Mouse (Mus musculus) CH12.LX (cell line): ENCODE results near the gene Neil1. TPM values are rescaled to one million over a fixed set of nuclear protein-coding genes. Genes with fewer than 3 reads are reported as not detected.

Experiments used
- DNase-seq: peaks from one replicate; pipeline ENCODE4 v3.0.0-alpha.2; 2013; ENCODE audit errors: extremely low read depth
- H3K27ac ChIP-seq: 2 replicates; pipeline ENCODE4 v1.5.1; 2012; ENCODE audit warnings: low read depth, mild to moderate bottlenecking, control low read depth, moderate library complexity; ENCODE audit not compliant: insufficient read depth
- H3K27me3 ChIP-seq: replicated peaks from 2 replicates; pipeline ENCODE3; 2012; ENCODE audit warnings: inconsistent platforms
- H3K36me3 ChIP-seq, 2 experiments: replicated peaks in 1 of 2; 2 replicates each; pipeline versions ENCODE3 to v1.6.1; 2012; ENCODE audit warnings: inconsistent platforms in 1 of 2, low read length in 1 of 2, mild to moderate bottlenecking in 1 of 2, mixed read lengths in 1 of 2, moderate library complexity in 1 of 2; ENCODE audit not compliant: control insufficient read depth in 1 of 2, insufficient read depth in 1 of 2
- H3K4me1 ChIP-seq, 2 experiments: 2 replicates each; pipeline ENCODE4 v1.6.1; 2012; ENCODE audit warnings: inconsistent platforms in 1 of 2, moderate library complexity in 1 of 2; ENCODE audit not compliant: insufficient read depth in 2 of 2, control insufficient read depth in 1 of 2
- H3K4me2 ChIP-seq: 2 replicates; pipeline ENCODE4 v1.6.1; 2012; ENCODE audit warnings: low read depth, mild to moderate bottlenecking, control low read depth; ENCODE audit not compliant: poor library complexity, insufficient read depth, severe bottlenecking
- H3K4me3 ChIP-seq, 3 experiments: fragments of 150-350 bp in 1 of 3; sonication (generic) in 1 of 3; replicated peaks in 1 of 3; 2 replicates each; pipeline versions ENCODE3 to v1.5.1; 2011 to 2012; ENCODE audit warnings: low read depth in 2 of 3, low read length in 2 of 3, mild to moderate bottlenecking in 2 of 3, moderate library complexity in 2 of 3, control low read depth in 1 of 3, improper control_type of control experiment in 1 of 3, inconsistent platforms in 1 of 3, mixed read lengths in 1 of 3; ENCODE audit not compliant: poor library complexity in 1 of 3
- H3K79me2 ChIP-seq: replicated peaks from 2 replicates; pipeline ENCODE4 v1.6.1; 2012; ENCODE audit warnings: mild to moderate bottlenecking, moderate library complexity; ENCODE audit not compliant: control insufficient read depth, poor library complexity, insufficient read depth, severe bottlenecking; ENCODE audit errors: extremely low read depth
- H3K9ac ChIP-seq: 2 replicates; pipeline ENCODE4 v1.6.1; 2012; ENCODE audit warnings: low read depth, mild to moderate bottlenecking, control low read depth, moderate library complexity; ENCODE audit not compliant: insufficient read depth
- H3K9me3 ChIP-seq: replicated peaks from 2 replicates; pipeline ENCODE3; 2012; ENCODE audit warnings: low read length, inconsistent platforms, mixed read lengths
- BHLHE40 ChIP-seq: IDR thresholded peaks from 2 replicates; pipeline ENCODE4 v1.6.1; 2011; ENCODE audit warnings: mild to moderate bottlenecking, low read depth, low read length, improper control_type of control experiment
- CTCF ChIP-seq, 2 experiments: IDR thresholded peaks in 1 of 2; conservative IDR thresholded peaks in 1 of 2; 2 replicates each; pipeline ENCODE4 v1.5.1; 2011 to 2012; ENCODE audit warnings: low read depth in 2 of 2, low read length in 2 of 2, improper control_type of control experiment in 1 of 2, inconsistent platforms in 1 of 2, mild to moderate bottlenecking in 1 of 2, moderate library complexity in 1 of 2
- ELF1 ChIP-seq: IDR thresholded peaks from 2 replicates; pipeline ENCODE4 v1.6.1; 2014; ENCODE audit warnings: low read depth, mild to moderate bottlenecking, inconsistent platforms, low read length, improper control_type of control experiment
- GABPA ChIP-seq: IDR thresholded peaks from 2 replicates; pipeline ENCODE4 v1.6.1; 2012; ENCODE audit warnings: low read depth, low read length, improper control_type of control experiment, inconsistent platforms; ENCODE audit not compliant: insufficient replicate concordance
- JUND ChIP-seq: conservative IDR thresholded peaks from 2 replicates; pipeline ENCODE4 v1.6.1; 2011; ENCODE audit warnings: low read depth, low read length, improper control_type of control experiment
- MAZ ChIP-seq: IDR thresholded peaks from 2 replicates; pipeline ENCODE4 v1.6.1; 2012; ENCODE audit warnings: low read depth, mild to moderate bottlenecking, inconsistent platforms, low read length, improper control_type of control experiment, moderate library complexity
- MEF2A ChIP-seq: IDR thresholded peaks from 2 replicates; pipeline ENCODE4 v1.6.1; 2014; ENCODE audit warnings: low read depth, mild to moderate bottlenecking, inconsistent platforms, low read length, improper control_type of control experiment, borderline replicate concordance
- MYC ChIP-seq: IDR thresholded peaks from 2 replicates; pipeline ENCODE4 v1.6.1; 2011; ENCODE audit warnings: low read depth, mild to moderate bottlenecking, improper control_type of control experiment, low read length
- POLR2A ChIP-seq: IDR thresholded peaks from 2 replicates; pipeline ENCODE4 v1.6.1; 2011; ENCODE audit warnings: low read depth, mild to moderate bottlenecking, improper control_type of control experiment, low read length
- POLR2AphosphoS2 ChIP-seq: IDR thresholded peaks from 2 replicates; pipeline ENCODE4 v1.6.1; 2011; ENCODE audit warnings: low read depth, low read length, improper control_type of control experiment
- RAD21 ChIP-seq: IDR thresholded peaks from 2 replicates; pipeline ENCODE4 v1.6.1; 2011; ENCODE audit warnings: low read depth, mild to moderate bottlenecking, low read length, improper control_type of control experiment, moderate library complexity
- RCOR1 ChIP-seq: conservative IDR thresholded peaks from 2 replicates; pipeline ENCODE4 v1.6.1; 2012; ENCODE audit warnings: low read depth, mild to moderate bottlenecking, inconsistent platforms, low read length, improper control_type of control experiment
- SMC3 ChIP-seq: IDR thresholded peaks from 2 replicates; pipeline ENCODE4 v1.6.1; 2011; ENCODE audit warnings: low read depth, low read length, improper control_type of control experiment
- TBP ChIP-seq: conservative IDR thresholded peaks from 2 replicates; pipeline ENCODE4 v1.6.1; 2011; ENCODE audit warnings: low read depth, low read length, improper control_type of control experiment
- TCF12 ChIP-seq: IDR thresholded peaks from 2 replicates; pipeline ENCODE4 v1.6.1; 2014; ENCODE audit warnings: low read depth, mild to moderate bottlenecking, inconsistent platforms, low read length, improper control_type of control experiment
- UBTF ChIP-seq: IDR thresholded peaks from 2 replicates; pipeline ENCODE4 v1.6.1; 2012; ENCODE audit warnings: low read depth, mild to moderate bottlenecking, inconsistent platforms, low read length, improper control_type of control experiment, moderate library complexity
- USF2 ChIP-seq: conservative IDR thresholded peaks from 2 replicates; pipeline ENCODE4 v1.6.1; 2011; ENCODE audit warnings: low read depth, low read length, improper control_type of control experiment
- ZMIZ1 ChIP-seq: IDR thresholded peaks from 2 replicates; pipeline ENCODE4 v1.6.1; 2012; ENCODE audit warnings: low read depth, mild to moderate bottlenecking, inconsistent platforms, low read length, improper control_type of control experiment
- ZNF384 ChIP-seq: IDR thresholded peaks from 2 replicates; pipeline ENCODE4 v1.6.1; 2012; ENCODE audit warnings: low read depth, low read length, improper control_type of control experiment, inconsistent platforms
- dilution Hi-C: fragments of 300-500 bp; cut with MboI; formaldehyde crosslinking; loops from 2 replicates; pipeline ENCODE4 v1.14.3; 2020; ENCODE audit warnings: low sequenced_read_pairs; ENCODE audit not compliant: extremely low pct_unique_long_range_greater_than_20kb, extremely low pct_ligation_motif_present
- in situ Hi-C: fragments of 300-500 bp; cut with MboI; formaldehyde crosslinking; loops from 3 replicates; pipeline ENCODE4 v1.14.3; 2019; ENCODE audit warnings: low sequenced_read_pairs, low pct_ligation_motif_present, low pct_unique_long_range_greater_than_20kb, mixed read lengths
- polyA plus RNA-seq: library from polyadenylated mRNA; unstranded; fragments of >175 nt; gene quantifications from 2 replicates; pipeline ENCODE4 v1.2.1, GENCODE M21; 2012; ENCODE audit warnings: low read depth; ENCODE audit not compliant: insufficient read length
- total RNA-seq, 2 experiments: library from RNA; depleted of rRNA; stranded (reverse); fragments of 300-350 nt in 1 of 2; fragments of >200 nt in 1 of 2; gene quantifications; 2 replicates each; pipeline ENCODE4 v1.2.3; 2012 to 2014

Neil1 gene
- total and polyA plus RNA-seq, 3 experiments = 0.13 to 0.21 TPM; not detected in 1

- Histone ChIP-seq H3K4me1 (peaks cover 2 to 9% of the 10 kb centered on the region in 2 experiments; a peak in 3 of 4 replicates), H3K79me2 (no peaks in the 10 kb centered on the region), H3K4me3 (no peak overlapping the region), H3K36me3 (no peaks in the 10 kb centered on the region), H3K9me3 (no peaks in the 10 kb centered on the region), H3K4me2 (no peak overlapping the region), H3K9ac (no peak overlapping the region), H3K27ac (no peak overlapping the region), H3K27me3 (peaks cover 6% of the 10 kb centered on the region)
- DNase-seq = no peak
- TF ChIP-seq MAZ = no peak
- TF ChIP-seq JUND = no peak
- TF ChIP-seq SMC3 = no peak
- no peak for TF ChIP-seq MYC
- TF ChIP-seq TCF12 = no peak
- no peak for TF ChIP-seq BHLHE40
- TF ChIP-seq CTCF (conservative IDR thresholded peaks at IDR 0.05 in 1 of 2, IDR thresholded peaks at IDR 0.05 in 1 of 2; ENCODE audit: low read depth in 2 of 2, low read length in 2 of 2) = no peak
- TF ChIP-seq POLR2AphosphoS2 = no peak
- TF ChIP-seq RCOR1 = no peak
- no peak for TF ChIP-seq TBP
- TF ChIP-seq MEF2A = no peak
- no peak for TF ChIP-seq GABPA
- no peak for TF ChIP-seq RAD21
- TF ChIP-seq ELF1 = no peak
- no peak for TF ChIP-seq POLR2A
- no peak for TF ChIP-seq UBTF
- in situ Hi-C loops (no loop called here), dilution Hi-C loops (no loop called here)
These were observed 18.1 kb upstream of the Neil1 start for GRCm38 (mm10) chr9:57166173-57166572.

- no peak overlapping the region for H3K27ac ChIP-seq
- H3K27me3 ChIP-seq = peaks cover 6% of the 10 kb centered on the region
- in situ Hi-C loops (no loop called here), dilution Hi-C loops (no loop called here)
- H3K4me2 ChIP-seq = no peak overlapping the region
- H3K36me3 ChIP-seq = no peaks in the 10 kb centered on the region
- DNase-seq = no peak
- TF ChIP-seq ZMIZ1 (no peak), ZNF384 (no peak), USF2 (no peak)
- no peak overlapping the region for H3K4me3 ChIP-seq
- H3K9ac ChIP-seq = no peak overlapping the region
- no peaks in the 10 kb centered on the region for H3K79me2 ChIP-seq
- H3K9me3 ChIP-seq = no peaks in the 10 kb centered on the region
- H3K4me1 ChIP-seq = peaks cover 2 to 11% of the 10 kb centered on the region in 2 experiments; a peak in 3 of 4 replicates
These were observed 15.0 kb upstream of the Neil1 start for GRCm38 (mm10) chr9:57163137-57163536.
